Mouse (Mus musculus) liver, adult 2 months (tissue): ENCODE results near the gene Cog5. TPM values are rescaled to one million over a fixed set of nuclear protein-coding genes. Genes with fewer than 3 reads are reported as not detected.

ENCODE experiments used
- DNase-seq: peaks from one replicate; pipeline ENCODE4 v3.0.0-alpha.2; 2011; ENCODE audit warnings: low read depth, low spot score; ENCODE audit errors: extremely low read depth
- H3K27ac ChIP-seq: fragments of 200-500 bp; replicated peaks from 2 replicates; pipeline ENCODE4 v1.5.1; 2012; ENCODE audit warnings: low read depth, mild to moderate bottlenecking, control low read depth, inconsistent platforms, low read length; ENCODE audit not compliant: insufficient read depth
- H3K27me3 ChIP-seq: fragments of 200-500 bp; 2 replicates; pipeline ENCODE4 v1.6.1; 2012; ENCODE audit warnings: mild to moderate bottlenecking, moderate library complexity, low read length, inconsistent platforms; ENCODE audit not compliant: control insufficient read depth, insufficient read depth
- H3K36me3 ChIP-seq: fragments of 200-500 bp; 2 replicates; pipeline ENCODE4 v1.6.1; 2012; ENCODE audit warnings: low read length, inconsistent platforms; ENCODE audit not compliant: control insufficient read depth, insufficient read depth
- H3K4me1 ChIP-seq: fragments of 200-500 bp; 2 replicates; pipeline ENCODE4 v1.6.1; 2011; ENCODE audit warnings: low read length; ENCODE audit not compliant: control insufficient read depth, insufficient read depth
- H3K4me3 ChIP-seq: fragments of 200-500 bp; 2 replicates; pipeline ENCODE4 v1.5.1; 2011; ENCODE audit warnings: low read depth, mild to moderate bottlenecking, control low read depth, low read length, moderate library complexity; ENCODE audit not compliant: insufficient read depth
- H3K79me2 ChIP-seq: fragments of 200-500 bp; 2 replicates; pipeline ENCODE4 v1.6.1; 2012; ENCODE audit warnings: inconsistent platforms, mild to moderate bottlenecking, low read length, moderate library complexity; ENCODE audit not compliant: control insufficient read depth, insufficient read depth
- H3K9ac ChIP-seq: fragments of 200-500 bp; 2 replicates; pipeline ENCODE4 v1.6.1; 2012; ENCODE audit warnings: low read depth, mild to moderate bottlenecking, control low read depth, inconsistent platforms, low read length
- CTCF ChIP-seq: fragments of 200-500 bp; IDR thresholded peaks from 2 replicates; pipeline ENCODE4 v1.5.1; 2011; ENCODE audit warnings: low read depth, low read length, control low read depth
- POLR2A ChIP-seq: fragments of 200-500 bp; IDR thresholded peaks from 2 replicates; pipeline ENCODE4 v1.6.1; 2011; ENCODE audit warnings: low read length, control low read depth; ENCODE audit not compliant: insufficient read depth; ENCODE audit errors: extremely low read depth
- WGBS: fragments of 180-500 bp; shearing (Covaris S2); methylation state at CpG from one replicate; pipeline ENCODE4 v1.1.7; 2018; 5-methylcytosine and 5-hydroxymethylcytosine counted together
- polyA plus RNA-seq: library from polyadenylated mRNA; depleted of rRNA; stranded (reverse); fragments of >200 nt; gene quantifications from 2 replicates; pipeline ENCODE4 v1.2.3, GENCODE M21; 2012
- total RNA-seq: library from RNA; depleted of rRNA; stranded (reverse); fragments of >200 nt; gene quantifications from 2 replicates; pipeline ENCODE4 v1.2.3, GENCODE M21; 2014

The Cog5 gene
- total and polyA plus RNA-seq, 2 experiments: 7.6 to 33.5 TPM

DNA sequence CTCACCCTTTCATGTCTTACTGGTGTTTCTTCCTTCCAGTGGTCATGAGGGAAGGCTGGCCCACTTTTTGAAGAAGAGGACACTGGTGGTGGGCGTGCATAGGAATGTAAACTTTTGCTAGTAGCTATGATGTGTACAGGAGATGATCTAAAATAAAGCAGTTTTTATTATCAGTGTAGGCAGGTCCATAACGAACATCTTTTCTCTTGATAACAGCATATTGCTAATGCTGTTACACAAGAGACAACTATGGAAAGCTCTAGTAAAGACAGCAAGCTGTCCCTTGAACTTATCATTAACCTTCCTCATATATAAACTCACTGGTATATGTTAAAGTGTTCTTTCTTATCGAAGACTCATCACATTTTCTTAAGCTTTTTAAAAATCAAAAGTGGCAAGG lies 282.9 kb downstream of the Cog5 start:
- Histone ChIP-seq H3K79me2 (peaks cover 8% of the 10 kb centered on the region; the same call in 1 of the 2 replicates), H3K4me1 (peaks cover 8% of the 10 kb centered on the region), H3K9ac (no peak overlapping the region), H3K27me3 (no peaks in the 10 kb centered on the region), H3K4me3 (no peak overlapping the region), H3K36me3 (peaks cover 72% of the 10 kb centered on the region), H3K27ac (no peak overlapping the region)
- WGBS: 84% methylated on average over 3 of the region's 3 CpGs
- no peak for TF ChIP-seq CTCF
- no peak for TF ChIP-seq POLR2A
- DNase-seq: no peak

DNA sequence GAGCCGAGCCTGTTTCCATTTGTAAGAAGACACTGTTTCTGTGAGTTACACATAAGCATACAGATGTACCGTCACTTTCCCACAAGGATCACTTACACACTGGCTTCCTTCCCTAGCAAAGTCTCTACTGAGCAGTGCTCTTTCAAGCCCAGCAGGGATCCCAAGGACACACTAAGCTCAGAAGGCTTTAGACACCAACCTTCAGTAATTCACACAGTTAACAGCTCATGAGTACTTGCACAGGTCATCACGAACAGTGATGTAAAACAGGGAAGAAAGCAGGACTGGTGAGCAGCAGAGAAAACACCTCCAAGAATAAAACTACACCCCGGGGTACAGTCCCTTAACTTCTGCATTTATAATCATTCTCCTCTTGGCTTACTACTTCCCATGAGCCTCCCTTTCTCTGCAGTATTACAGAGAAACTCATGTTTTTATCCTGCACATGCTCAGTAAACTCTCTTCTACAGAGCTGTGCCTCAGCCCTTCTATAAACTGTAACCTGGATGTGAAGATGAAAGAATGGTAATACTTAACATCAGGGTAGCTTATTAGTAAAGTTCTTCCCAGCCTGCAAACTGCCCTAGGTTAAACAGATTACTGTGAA lies 283.8 kb downstream of the Cog5 start:
- H3K27me3 ChIP-seq: no peaks in the 10 kb centered on the region
- TF ChIP-seq CTCF (no peak), POLR2A (no peak)
- H3K27ac ChIP-seq: no peak overlapping the region
- WGBS: 92% methylated on average over 4 of the region's 4 CpGs
- H3K4me1 ChIP-seq: peaks cover 8% of the 10 kb centered on the region
- H3K36me3 ChIP-seq: peaks cover 73% of the 10 kb centered on the region
- peaks cover 11% of the 10 kb centered on the region; the same call in 1 of the 2 replicates for H3K79me2 ChIP-seq
- no peak overlapping the region for H3K4me3 ChIP-seq
- DNase-seq: no peak
- no peak overlapping the region for H3K9ac ChIP-seq

- peaks cover 12% of the 10 kb centered on the region for H3K4me1 ChIP-seq
- peak overlapping the region; percentile 47 for H3K27ac ChIP-seq
- peak; percentile 88 for DNase-seq
- H3K79me2 ChIP-seq: peaks cover 15% of the 10 kb centered on the region; the same call in 1 of the 2 replicates
- no peaks in the 10 kb centered on the region for H3K27me3 ChIP-seq
- no peak overlapping the region for H3K4me3 ChIP-seq
- TF ChIP-seq CTCF (no peak), POLR2A (no peak)
- H3K9ac ChIP-seq: no peak overlapping the region
- H3K36me3 ChIP-seq: peaks cover 74% of the 10 kb centered on the region
Measured at GRCm38 (mm10) chr12:31939026-31939425, 284.4 kb downstream of the Cog5 start.

DNA sequence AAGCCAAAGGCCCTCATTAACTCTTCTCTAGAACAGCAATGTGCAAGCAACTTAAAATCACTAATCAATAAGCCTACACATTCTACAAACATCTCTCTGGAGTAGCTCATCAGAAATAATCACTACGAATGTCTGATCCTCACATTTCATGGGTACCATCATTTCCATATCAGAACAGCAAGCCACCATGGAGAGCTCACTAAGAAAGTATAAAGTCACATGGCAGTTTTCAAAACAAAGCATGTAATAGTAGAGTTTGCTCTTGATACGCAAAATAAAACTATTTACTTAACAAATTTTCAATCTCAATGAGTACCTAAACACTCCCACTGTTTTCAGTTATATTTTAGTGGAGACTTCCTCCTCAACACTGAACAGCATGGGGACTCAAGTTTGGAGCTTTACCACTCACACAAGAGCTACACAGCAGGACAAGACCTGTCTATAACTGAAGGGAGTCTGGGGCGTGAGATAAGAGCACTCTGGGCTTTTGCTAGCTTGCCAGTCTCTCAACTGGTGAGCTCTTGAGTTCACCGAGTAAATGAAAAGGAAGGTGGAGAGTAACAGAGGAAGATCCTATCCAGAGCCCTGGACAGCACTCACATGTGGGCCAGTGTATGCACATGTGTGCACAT lies 288.5 kb downstream of the Cog5 start:
- Histone ChIP-seq H3K79me2 (peaks cover 23% of the 10 kb centered on the region; the same call in 1 of the 2 replicates), H3K27me3 (no peaks in the 10 kb centered on the region), H3K27ac (no peak overlapping the region), H3K36me3 (peaks cover 45% of the 10 kb centered on the region), H3K4me1 (peaks cover 21% of the 10 kb centered on the region), H3K4me3 (no peak overlapping the region), H3K9ac (no peak overlapping the region)
- DNase-seq: no peak
- TF ChIP-seq POLR2A (no peak), CTCF (no peak)
- WGBS: 77% methylated on average over 4 of the region's 4 CpGs

DNA sequence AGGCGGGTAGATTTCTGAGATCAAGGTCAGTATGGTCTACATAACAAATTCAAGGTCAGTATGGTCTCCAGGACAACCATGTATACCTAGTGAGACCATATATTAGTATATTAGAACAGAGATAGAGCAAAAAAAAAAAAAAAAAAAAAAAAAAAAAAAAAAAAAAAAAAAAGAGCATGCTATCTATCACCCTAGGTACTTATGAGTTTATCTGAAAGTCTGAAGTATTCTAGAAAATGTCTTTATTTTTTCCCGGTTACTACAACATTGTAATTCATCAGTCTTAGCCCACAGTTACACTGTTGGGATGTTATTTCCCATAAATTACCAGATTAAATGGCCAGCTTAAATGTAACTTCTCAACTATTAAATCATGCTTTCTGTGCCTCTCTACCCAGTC lies 289.7 kb downstream of the Cog5 start:
- no peak overlapping the region for H3K27ac ChIP-seq
- H3K27me3 ChIP-seq: no peaks in the 10 kb centered on the region
- peaks cover 34% of the 10 kb centered on the region for H3K36me3 ChIP-seq
- H3K9ac ChIP-seq: no peak overlapping the region
- H3K79me2 ChIP-seq: peaks cover 17% of the 10 kb centered on the region; the same call in 1 of the 2 replicates
- no peak for TF ChIP-seq CTCF
- TF ChIP-seq POLR2A: no peak
- no peak overlapping the region for H3K4me3 ChIP-seq
- 95% methylated on average over 2 of the region's 2 CpGs for WGBS
- DNase-seq: no peak
- peaks cover 15% of the 10 kb centered on the region for H3K4me1 ChIP-seq

GRCm38 (mm10) chr12:31947476-31947875 lies 292.8 kb downstream of the Cog5 start:
- 83% methylated on average over 5 of the region's 5 CpGs for WGBS
- Histone ChIP-seq H3K27ac (no peak overlapping the region), H3K79me2 (peaks cover 17% of the 10 kb centered on the region; the same call in 1 of the 2 replicates), H3K4me3 (no peak overlapping the region), H3K4me1 (peaks cover 13% of the 10 kb centered on the region), H3K9ac (no peak overlapping the region), H3K27me3 (no peaks in the 10 kb centered on the region), H3K36me3 (peaks cover 15% of the 10 kb centered on the region)
- no peak for DNase-seq
- no peak for TF ChIP-seq POLR2A
- TF ChIP-seq CTCF: peak; percentile 24; the same call in 1 of the 2 replicates
